Mouse (Mus musculus) lung, embryonic 14.5 days (tissue): ENCODE data around the gene Dkkl1. TPM values are rescaled to one million over a fixed set of nuclear protein-coding genes. Genes with fewer than 3 reads are reported as not detected.

Experiments
- ATAC-seq: fragments of 200-750 bp; cut with Nextera tagmentation; 2 replicates; pipeline ENCODE4 v1.8.0; 2017; ENCODE audit warnings: mild to moderate bottlenecking, moderate TSS enrichment, moderate library complexity; ENCODE audit not compliant: insufficient read depth
- DNase-seq: peaks from one replicate; pipeline ENCODE4 v3.0.0-alpha.2; 2015
- H3K27ac ChIP-seq: fragments of 300-500 bp; sonication (generic); 2 replicates; pipeline ENCODE4 v1.5.1; 2014; ENCODE audit warnings: low read depth, mild to moderate bottlenecking, moderate library complexity
- H3K27me3 ChIP-seq: fragments of 300-500 bp; sonication (generic); 2 replicates; pipeline ENCODE4 v1.6.1; 2014; ENCODE audit warnings: low read length, control low read depth; ENCODE audit not compliant: insufficient read depth
- H3K36me3 ChIP-seq: fragments of 300-500 bp; sonication (generic); 2 replicates; pipeline ENCODE4 v1.6.1; 2014; ENCODE audit warnings: control low read depth; ENCODE audit not compliant: insufficient read depth
- H3K4me1 ChIP-seq: fragments of 300-500 bp; sonication (generic); 2 replicates; pipeline ENCODE4 v1.6.1; 2014; ENCODE audit warnings: antibody characterized with exemption, control low read depth; ENCODE audit not compliant: insufficient read depth
- H3K4me2 ChIP-seq: fragments of 300-500 bp; sonication (generic); 2 replicates; pipeline ENCODE4 v1.6.1; 2014; ENCODE audit warnings: mild to moderate bottlenecking
- H3K4me3 ChIP-seq: fragments of 300-500 bp; sonication (generic); 2 replicates; pipeline ENCODE4 v1.5.1; 2014; ENCODE audit warnings: low read depth, low read length
- H3K9ac ChIP-seq: fragments of 300-500 bp; sonication (generic); 2 replicates; pipeline ENCODE4 v1.6.1; 2014
- H3K9me3 ChIP-seq: fragments of 300-500 bp; sonication (generic); 2 replicates; pipeline ENCODE4 v1.6.1; 2016; ENCODE audit warnings: low read depth, low read length, control low read depth
- CTCF ChIP-seq: IDR thresholded peaks from 2 replicates; pipeline ENCODE4 v1.5.1; 2016; ENCODE audit warnings: antibody characterized with exemption, low read depth
- WGBS: fragments of 180-500 bp; shearing (Covaris S2); extraction: QIAGEN DNeasy Blood & Tissue Kit; methylation state at CpG from one replicate; pipeline ENCODE4 v1.1.7; 2014; 5-methylcytosine and 5-hydroxymethylcytosine counted together
- polyA plus RNA-seq: library from polyadenylated mRNA; unstranded; fragments of >200 nt; fragmentation: Nextera tagmentation; extraction: Ambion mirVana; gene quantifications from 2 replicates; pipeline ENCODE4 v1.2.1, GENCODE M21; 2014

Dkkl1 gene
- polyA plus RNA-seq, 1 experiment from 2014 or later: not detected

GRCm38 (mm10) chr7:45240633-45241388, 28.9 kb upstream of the Dkkl1 start, which contains the start of gene Slc6a16:
Slc6a16 (plus strand) TSS chr7:45241085.
- H3K27ac ChIP-seq: no peak within 1 kb of the TSS
- TF ChIP-seq CTCF: 0 out of 2 replicates have a peak, but pooled peaks have one; percentile 6

GRCm38 (mm10) chr7:45240109-45240508, 28.2 kb upstream of the Dkkl1 start:
- ATAC-seq (no peak), DNase-seq (no peak)
- Histone ChIP-seq H3K36me3 (no peaks in the 10 kb centered on the region), H3K4me2 (no peak overlapping the region), H3K9ac (no peak overlapping the region), H3K4me3 (no peak overlapping the region), H3K27me3 (no peaks in the 10 kb centered on the region), H3K9me3 (no peaks in the 10 kb centered on the region), H3K4me1 (peaks cover 4% of the 10 kb centered on the region; the same call in 1 of the 2 replicates), H3K27ac (no peak overlapping the region)
- 85% methylated on average over 7 of the region's 7 CpGs for WGBS
- no peak for TF ChIP-seq CTCF

More at GRCm38 (mm10) chr7:45240633-45241388, 28.9 kb upstream of the Dkkl1 start, which contains the start of gene Slc6a16:
- peak within 1 kb of the TSS; percentile 56 for H3K4me2 ChIP-seq
- no peaks in the 10 kb centered on the region for H3K9me3 ChIP-seq
- H3K4me1 ChIP-seq: peaks cover 4% of the 10 kb centered on the region; the same call in 1 of the 2 replicates
- no peaks in the 10 kb centered on the region for H3K27me3 ChIP-seq
- ATAC-seq (peak; percentile 41; the same call in 1 of the 2 replicates), DNase-seq (peak; percentile 60)
- 14% methylated on average over 53 of the region's 53 CpGs for WGBS
- H3K36me3 ChIP-seq: no peaks in the 10 kb centered on the region
- H3K4me3 ChIP-seq: peak within 1 kb of the TSS; percentile 20
- H3K9ac ChIP-seq: peak within 1 kb of the TSS; percentile 38

- H3K9ac ChIP-seq: no peak within 1 kb of the TSS
- H3K27me3 ChIP-seq: no peaks in the 10 kb centered on the region
- 34% methylated on average over 20 of the region's 20 CpGs for WGBS
- peaks cover 8% of the 10 kb centered on the region for H3K4me1 ChIP-seq
- ATAC-seq (no peak), DNase-seq (no peak)
- H3K4me3 ChIP-seq: no peak within 1 kb of the TSS
- H3K27ac ChIP-seq: no peak within 1 kb of the TSS
- H3K4me2 ChIP-seq: peak within 1 kb of the TSS; percentile 1; the same call in 1 of the 2 replicates
- H3K9me3 ChIP-seq: no peaks in the 10 kb centered on the region
- no peak for TF ChIP-seq CTCF
- H3K36me3 ChIP-seq: 0 out of 2 replicates have a peak, but pooled peaks cover 3% of the 10 kb centered on the region
These were observed 27.0 kb upstream of the Dkkl1 start, which contains the start of gene Cd37 for GRCm38 (mm10) chr7:45238723-45239496. Cd37 (minus strand) TSS chr7:45239115.

- DNase-seq: no peak
- 70% methylated on average over 17 of the region's 17 CpGs for WGBS
These were observed 26.1 kb upstream of the Dkkl1 start for GRCm38 (mm10) chr7:45237747-45238699.

GRCm38 (mm10) chr7:45235656-45236180, 23.8 kb upstream of the Dkkl1 start:
- Histone ChIP-seq H3K36me3 (peaks cover 35% of the 10 kb centered on the region), H3K9me3 (no peaks in the 10 kb centered on the region), H3K27ac (no peak overlapping the region), H3K4me3 (peak overlapping the region; percentile 22; the same call in 1 of the 2 replicates), H3K4me2 (peak overlapping the region; percentile 58), H3K27me3 (no peaks in the 10 kb centered on the region), H3K4me1 (peaks cover 7% of the 10 kb centered on the region), H3K9ac (peak overlapping the region; percentile 32)
- TF ChIP-seq CTCF: no peak
- WGBS: 28% methylated on average over 17 of the region's 17 CpGs
- ATAC-seq (peak; percentile 21), DNase-seq (peak; percentile 31)

More at GRCm38 (mm10) chr7:45237747-45238699, 26.1 kb upstream of the Dkkl1 start:
- no peaks in the 10 kb centered on the region for H3K27me3 ChIP-seq
- H3K4me2 ChIP-seq: 0 out of 2 replicates have a peak overlapping the region, but pooled peaks have one; percentile 1
- H3K4me3 ChIP-seq: no peak overlapping the region
- TF ChIP-seq CTCF: no peak
- H3K36me3 ChIP-seq: peaks cover 12% of the 10 kb centered on the region
- H3K9me3 ChIP-seq: no peaks in the 10 kb centered on the region
- H3K4me1 ChIP-seq: peaks cover 8% of the 10 kb centered on the region
- no peak overlapping the region for H3K9ac ChIP-seq
- no peak overlapping the region for H3K27ac ChIP-seq
- ATAC-seq: no peak
